Mouse (Mus musculus) liver, embryonic 12.5 days (tissue): Measurements from ENCODE around the gene Tprg. TPM values are rescaled to one million over a fixed set of nuclear protein-coding genes. Genes with fewer than 3 reads are reported as not detected.

ENCODE experiments used
- ATAC-seq: fragments of 200-750 bp; cut with Nextera tagmentation; 2 replicates; pipeline ENCODE4 v1.8.0; 2017; ENCODE audit warnings: moderate number of reproducible peaks, mild to moderate bottlenecking, moderate library complexity
- H3K27ac ChIP-seq: fragments of 300-500 bp; sonication (generic); 2 replicates; pipeline ENCODE4 v1.5.1; 2016; ENCODE audit warnings: mild to moderate bottlenecking
- H3K27me3 ChIP-seq: fragments of 300-500 bp; sonication (generic); replicated peaks from 2 replicates; pipeline ENCODE4 v1.6.1; 2016; ENCODE audit warnings: mild to moderate bottlenecking, moderate library complexity
- H3K36me3 ChIP-seq: fragments of 300-500 bp; sonication (generic); 2 replicates; pipeline ENCODE4 v1.6.1; 2016; ENCODE audit warnings: mild to moderate bottlenecking, moderate library complexity
- H3K4me1 ChIP-seq: fragments of 300-500 bp; sonication (generic); 2 replicates; pipeline ENCODE4 v1.6.1; 2016
- H3K4me2 ChIP-seq: fragments of 300-500 bp; sonication (generic); 2 replicates; pipeline ENCODE4 v1.6.1; 2016; ENCODE audit warnings: mild to moderate bottlenecking, moderate library complexity
- H3K4me3 ChIP-seq: fragments of 300-500 bp; sonication (generic); 2 replicates; pipeline ENCODE4 v1.5.1; 2016; ENCODE audit warnings: mild to moderate bottlenecking, moderate library complexity
- H3K9ac ChIP-seq: fragments of 300-500 bp; sonication (generic); 2 replicates; pipeline ENCODE4 v1.6.1; 2016; ENCODE audit warnings: mild to moderate bottlenecking, moderate library complexity
- H3K9me3 ChIP-seq: fragments of 300-500 bp; sonication (generic); replicated peaks from 2 replicates; pipeline ENCODE4 v1.6.1; 2016; ENCODE audit warnings: mild to moderate bottlenecking, moderate library complexity
- WGBS: fragments of 180-500 bp; shearing (Covaris S2); methylation state at CpG from one replicate; pipeline ENCODE4 v1.1.7; 2016; ENCODE audit not compliant: insufficient replicate concordance; 5-methylcytosine and 5-hydroxymethylcytosine counted together
- polyA plus RNA-seq: library from polyadenylated mRNA; unstranded; fragments of >200 nt; fragmentation: Nextera tagmentation; extraction: Ambion mirVana; gene quantifications from 2 replicates; pipeline ENCODE4 v1.2.1, GENCODE M21; 2016

The Tprg gene
- polyA plus RNA-seq, 1 experiment from 2014 or later: not detected

DNA sequence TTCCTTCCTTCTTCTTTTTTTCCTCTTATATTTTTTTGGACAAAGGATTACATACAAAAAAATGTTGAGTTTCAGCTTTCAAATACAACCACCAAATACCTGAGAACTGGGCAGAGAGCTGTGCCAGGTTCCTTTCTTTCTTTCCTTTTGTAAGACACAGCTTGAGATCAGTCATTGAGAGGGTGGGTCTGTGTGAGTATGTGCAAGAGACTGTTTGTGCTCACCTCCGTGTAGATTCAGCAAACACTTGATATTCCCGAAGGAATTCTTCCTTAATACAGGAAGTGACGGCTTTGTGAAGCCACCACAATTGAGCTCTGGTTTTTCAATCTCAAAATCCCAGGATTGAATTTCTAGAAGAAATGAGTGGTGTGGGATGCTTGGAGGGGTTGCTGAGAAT is 124.7 kb downstream of the Tprg start:
- Histone ChIP-seq H3K4me3 (no peak overlapping the region), H3K36me3 (no peaks in the 10 kb centered on the region), H3K27me3 (no peaks in the 10 kb centered on the region), H3K4me2 (no peak overlapping the region), H3K27ac (no peak overlapping the region), H3K4me1 (no peaks in the 10 kb centered on the region), H3K9me3 (no peaks in the 10 kb centered on the region), H3K9ac (no peak overlapping the region)
- ATAC-seq: no peak
- whole genome bisulfite sequencing: 65% methylated on average over 3 of the region's 3 CpGs

DNA sequence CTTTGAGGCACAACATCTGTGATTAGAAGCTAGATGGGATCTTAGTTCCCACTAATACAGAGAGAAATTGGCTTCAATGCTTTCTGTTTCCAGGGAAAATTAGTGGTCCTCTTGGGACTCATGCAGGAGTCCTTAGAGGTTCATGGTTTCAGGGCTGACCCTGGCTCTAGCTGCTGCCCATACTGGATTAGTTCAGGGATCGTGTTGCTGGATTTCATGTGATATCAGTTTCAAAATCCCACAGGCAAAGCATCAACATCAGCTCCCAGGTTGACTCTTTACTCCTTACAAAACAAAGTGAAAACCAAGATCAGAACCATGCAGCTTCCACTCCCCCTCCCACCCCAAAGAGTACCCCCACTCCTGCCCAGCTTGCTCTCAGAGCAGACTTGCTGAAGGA is 127.3 kb downstream of the Tprg start:
- Histone ChIP-seq H3K9ac (no peak overlapping the region), H3K27me3 (no peaks in the 10 kb centered on the region), H3K27ac (no peak overlapping the region), H3K9me3 (no peaks in the 10 kb centered on the region), H3K4me1 (no peaks in the 10 kb centered on the region), H3K36me3 (no peaks in the 10 kb centered on the region), H3K4me2 (no peak overlapping the region), H3K4me3 (no peak overlapping the region)
- 41% methylated on average over 1 of the region's 1 CpGs for whole genome bisulfite sequencing
- ATAC-seq: no peak

GRCm38 (mm10) chr16:25415186-25415585 is 128.6 kb downstream of the Tprg start:
- Histone ChIP-seq H3K9me3 (no peaks in the 10 kb centered on the region), H3K27me3 (no peaks in the 10 kb centered on the region), H3K9ac (no peak overlapping the region), H3K36me3 (no peaks in the 10 kb centered on the region), H3K27ac (no peak overlapping the region), H3K4me3 (no peak overlapping the region), H3K4me2 (no peak overlapping the region), H3K4me1 (no peaks in the 10 kb centered on the region)
- no peak for ATAC-seq

DNA sequence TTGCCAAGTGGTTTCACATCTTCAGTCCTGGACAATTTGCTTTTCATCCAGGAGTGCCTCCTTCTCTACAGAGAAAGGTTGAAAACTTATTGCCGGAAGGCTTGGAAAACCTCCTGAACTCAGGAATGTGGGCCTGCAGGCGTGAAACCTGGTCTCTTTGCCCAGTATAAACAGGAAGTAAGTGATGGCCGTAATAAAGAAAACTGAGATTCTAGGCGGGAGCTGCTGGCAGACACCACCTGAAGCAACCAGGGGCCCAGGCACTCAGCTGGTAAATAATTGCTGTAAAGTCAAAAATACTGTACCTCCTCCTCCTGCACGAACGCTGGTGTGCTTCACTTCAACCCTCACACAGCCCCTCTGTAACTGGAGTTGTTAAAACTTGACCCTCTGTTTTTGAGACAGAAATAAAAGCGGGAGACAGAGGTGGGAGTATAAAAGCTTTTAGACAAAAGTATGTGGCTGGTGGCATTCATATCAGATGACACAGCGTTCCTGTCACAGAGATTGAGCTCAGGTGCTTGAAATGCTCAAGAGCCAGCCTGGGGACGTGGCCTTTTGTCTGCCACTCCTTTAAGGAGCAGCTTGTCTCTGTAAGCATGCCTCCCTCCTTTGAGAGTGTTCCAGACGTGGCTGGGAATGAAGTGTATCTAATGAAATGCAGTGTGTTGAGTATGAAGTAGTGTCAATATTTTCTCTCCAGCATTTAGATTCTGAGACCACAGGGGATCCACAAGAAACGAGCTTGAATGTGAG is 131.4 kb downstream of the Tprg start:
- Histone ChIP-seq H3K4me3 (no peak overlapping the region), H3K9me3 (no peaks in the 10 kb centered on the region), H3K27ac (no peak overlapping the region), H3K4me1 (no peaks in the 10 kb centered on the region), H3K9ac (no peak overlapping the region), H3K36me3 (no peaks in the 10 kb centered on the region), H3K4me2 (no peak overlapping the region), H3K27me3 (no peaks in the 10 kb centered on the region)
- ATAC-seq: no peak
- WGBS: 49% methylated on average over 11 of the region's 11 CpGs

DNA sequence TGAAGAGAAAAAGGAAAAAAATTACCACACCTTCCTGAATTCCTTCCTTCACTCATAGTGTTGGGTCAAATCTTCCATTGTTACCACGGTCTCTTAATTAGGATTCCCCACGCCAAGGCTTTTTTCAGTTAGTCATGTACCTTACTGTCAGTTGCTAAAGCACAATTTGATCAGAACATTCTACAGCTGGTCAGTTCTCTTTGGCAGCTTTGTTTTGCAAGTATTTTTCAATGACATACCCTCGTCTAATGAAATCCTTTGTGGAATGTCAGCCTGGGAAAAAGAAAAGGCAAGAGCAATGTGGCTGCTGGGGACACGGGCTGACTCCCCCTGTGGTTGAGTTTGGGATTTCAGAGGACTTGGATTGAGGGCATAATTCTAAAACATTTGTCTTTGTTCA is 136.4 kb downstream of the Tprg start:
- H3K9ac ChIP-seq: no peak overlapping the region
- H3K27me3 ChIP-seq: no peaks in the 10 kb centered on the region
- H3K4me2 ChIP-seq: no peak overlapping the region
- no peaks in the 10 kb centered on the region for H3K36me3 ChIP-seq
- ATAC-seq: no peak
- WGBS: 67% methylated on average over 4 of the region's 4 CpGs
- H3K9me3 ChIP-seq: no peaks in the 10 kb centered on the region
- no peak overlapping the region for H3K27ac ChIP-seq
- no peak overlapping the region for H3K4me3 ChIP-seq
- H3K4me1 ChIP-seq: no peaks in the 10 kb centered on the region

- H3K4me3 ChIP-seq: no peak overlapping the region
- H3K9me3 ChIP-seq: no peaks in the 10 kb centered on the region
- no peak overlapping the region for H3K4me2 ChIP-seq
- no peaks in the 10 kb centered on the region for H3K27me3 ChIP-seq
- H3K36me3 ChIP-seq: no peaks in the 10 kb centered on the region
- no peaks in the 10 kb centered on the region for H3K4me1 ChIP-seq
- 50% methylated on average over 4 of the region's 4 CpGs for WGBS
- H3K27ac ChIP-seq: no peak overlapping the region
- no peak overlapping the region for H3K9ac ChIP-seq
- ATAC-seq: no peak
Observed at GRCm38 (mm10) chr16:25424001-25424400, 137.4 kb downstream of the Tprg start.

GRCm38 (mm10) chr16:25424915-25425314 is 138.3 kb downstream of the Tprg start:
- no peak for ATAC-seq
- Histone ChIP-seq H3K9me3 (no peaks in the 10 kb centered on the region), H3K27me3 (no peaks in the 10 kb centered on the region), H3K4me1 (no peaks in the 10 kb centered on the region), H3K27ac (no peak overlapping the region), H3K36me3 (no peaks in the 10 kb centered on the region), H3K9ac (no peak overlapping the region), H3K4me3 (no peak overlapping the region), H3K4me2 (no peak overlapping the region)
- WGBS: 80% methylated on average over 9 of the region's 9 CpGs

DNA sequence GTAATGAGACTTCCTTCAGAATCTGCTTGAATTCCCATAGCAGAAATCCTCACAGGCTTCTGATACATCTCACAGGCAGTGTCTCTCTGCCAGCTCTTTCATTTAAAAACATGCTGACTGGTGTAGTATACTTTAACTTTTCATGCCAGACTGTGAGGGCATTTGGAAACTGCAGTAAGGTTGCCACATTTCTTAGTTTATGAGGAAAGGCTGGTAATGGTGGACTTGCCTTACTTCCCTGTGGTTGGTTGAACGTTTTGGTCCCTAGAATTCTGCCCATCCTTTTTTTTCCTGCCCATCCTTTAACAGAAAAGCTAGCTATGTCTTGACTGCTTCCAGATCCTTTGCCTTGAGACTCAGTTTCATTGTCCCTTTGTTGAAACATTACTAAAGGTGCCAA is 138.8 kb downstream of the Tprg start:
- H3K9ac ChIP-seq: no peak overlapping the region
- no peak for ATAC-seq
- no peak overlapping the region for H3K27ac ChIP-seq
- H3K4me1 ChIP-seq: no peaks in the 10 kb centered on the region
- H3K27me3 ChIP-seq: no peaks in the 10 kb centered on the region
- H3K9me3 ChIP-seq: no peaks in the 10 kb centered on the region
- WGBS: 32% methylated on average over 1 of the region's 1 CpGs
- H3K36me3 ChIP-seq: no peaks in the 10 kb centered on the region
- no peak overlapping the region for H3K4me2 ChIP-seq
- no peak overlapping the region for H3K4me3 ChIP-seq

- Histone ChIP-seq H3K36me3 (no peaks in the 10 kb centered on the region), H3K4me1 (no peaks in the 10 kb centered on the region), H3K27ac (no peak overlapping the region), H3K27me3 (no peaks in the 10 kb centered on the region), H3K4me3 (no peak overlapping the region), H3K4me2 (no peak overlapping the region), H3K9me3 (no peaks in the 10 kb centered on the region), H3K9ac (no peak overlapping the region)
- no peak for ATAC-seq
- 15% methylated on average over 3 of the region's 3 CpGs for WGBS
Observed at GRCm38 (mm10) chr16:25426261-25426660, 139.6 kb downstream of the Tprg start.

DNA sequence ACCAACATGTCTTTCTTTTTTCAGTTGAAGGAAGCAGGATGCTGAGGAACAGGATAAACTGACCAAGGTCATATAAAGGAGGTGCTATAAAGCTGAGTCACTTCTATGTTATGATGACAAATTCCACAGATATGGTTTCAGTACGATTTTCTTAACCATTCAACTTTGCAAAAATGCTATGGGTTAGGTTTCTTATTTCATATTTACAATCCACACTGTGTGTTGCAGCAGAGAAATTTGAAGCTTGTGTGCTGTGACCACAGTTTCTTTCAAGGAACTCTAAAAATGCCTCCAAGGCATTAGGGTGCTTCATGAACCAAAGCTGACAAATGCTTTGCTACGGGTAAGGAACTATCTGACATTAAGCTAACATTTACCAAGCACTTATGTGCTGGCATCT is 153.4 kb downstream of the Tprg start:
- no peak for ATAC-seq
- Histone ChIP-seq H3K27ac (no peak overlapping the region), H3K4me3 (no peak overlapping the region), H3K4me1 (no peaks in the 10 kb centered on the region), H3K36me3 (no peaks in the 10 kb centered on the region), H3K9me3 (no peaks in the 10 kb centered on the region), H3K4me2 (no peak overlapping the region), H3K9ac (no peak overlapping the region), H3K27me3 (no peaks in the 10 kb centered on the region)
- 55% methylated on average over 2 of the region's 2 CpGs for WGBS

GRCm38 (mm10) chr16:25445580-25445979 is 159.0 kb downstream of the Tprg start:
- Histone ChIP-seq H3K27ac (no peak overlapping the region), H3K27me3 (no peaks in the 10 kb centered on the region), H3K4me2 (no peak overlapping the region), H3K4me1 (no peaks in the 10 kb centered on the region), H3K9ac (no peak overlapping the region), H3K9me3 (no peaks in the 10 kb centered on the region), H3K36me3 (no peaks in the 10 kb centered on the region), H3K4me3 (no peak overlapping the region)
- WGBS: 58% methylated on average over 7 of the region's 7 CpGs
- ATAC-seq: no peak

DNA sequence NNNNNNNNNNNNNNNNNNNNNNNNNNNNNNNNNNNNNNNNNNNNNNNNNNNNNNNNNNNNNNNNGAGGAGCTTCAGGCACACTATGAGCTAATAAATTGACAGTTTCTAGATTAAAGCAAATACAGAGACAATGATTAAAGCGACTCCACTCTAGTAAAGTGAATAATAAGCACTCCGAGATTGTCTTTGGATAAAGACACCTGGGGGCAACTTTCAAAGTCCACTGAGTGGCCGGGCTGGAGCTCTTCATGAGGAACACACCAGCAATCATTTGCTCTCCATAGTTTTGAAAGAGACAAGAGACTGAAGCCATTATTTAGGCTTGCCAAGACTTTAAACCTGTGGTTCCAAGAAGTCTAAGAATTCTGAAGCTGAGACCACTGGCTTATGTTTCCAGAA is 164.9 kb downstream of the Tprg start:
- 68% methylated on average over 3 of the region's 3 CpGs for WGBS

DNA sequence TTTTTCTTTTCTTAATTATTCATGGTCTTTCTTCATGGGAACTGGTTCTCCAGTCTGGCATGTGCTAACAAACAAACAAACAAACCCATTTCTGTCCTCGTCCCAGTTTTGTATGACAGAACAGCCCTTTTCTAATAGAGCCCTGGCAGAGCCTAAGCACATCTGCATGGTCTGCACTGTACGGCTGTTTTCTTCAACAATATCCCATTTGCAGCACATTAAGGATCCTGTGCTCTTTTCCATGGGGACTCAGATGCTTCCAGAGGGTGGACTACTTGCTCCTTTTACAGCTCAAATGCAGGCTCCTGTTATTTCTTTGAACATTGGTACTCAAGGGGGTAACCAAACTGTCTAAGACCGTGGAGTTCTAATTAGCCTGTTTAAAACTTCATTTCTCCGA is 178.1 kb downstream of the Tprg start:
- no peak for ATAC-seq
- Histone ChIP-seq H3K36me3 (no peaks in the 10 kb centered on the region), H3K4me1 (no peaks in the 10 kb centered on the region), H3K4me3 (no peak overlapping the region), H3K9me3 (no peaks in the 10 kb centered on the region), H3K4me2 (no peak overlapping the region), H3K27ac (no peak overlapping the region), H3K9ac (no peak overlapping the region), H3K27me3 (no peaks in the 10 kb centered on the region)
- 67% methylated on average over 4 of the region's 4 CpGs for WGBS

More for the DNA sequence above, 164.9 kb downstream of the Tprg start:
- Histone ChIP-seq H3K36me3 (no peaks in the 10 kb centered on the region), H3K9me3 (no peaks in the 10 kb centered on the region), H3K27ac (no peak overlapping the region), H3K4me3 (no peak overlapping the region), H3K4me2 (no peak overlapping the region), H3K27me3 (no peaks in the 10 kb centered on the region), H3K9ac (no peak overlapping the region), H3K4me1 (no peaks in the 10 kb centered on the region)
- no peak for ATAC-seq
